Mouse (Mus musculus) lung, adult 18-20 months (tissue): Measurements from ENCODE around the gene Shc4.

Experiments
- DNase-seq, 2 experiments: peaks; one replicate each; pipeline ENCODE4 v3.0.0; 2022; ENCODE audit warnings: mixed read lengths in 2 of 2

The Shc4 gene

GRCm38 (mm10) chr2:125630010-125630409 is 93.9 kb downstream of the Shc4 start:
- no peak for DNase-seq

- DNase-seq = no peak
Measured at GRCm38 (mm10) chr2:125628487-125628886, 95.5 kb downstream of the Shc4 start.

GRCm38 (mm10) chr2:125626536-125626935 is 97.4 kb downstream of the Shc4 start:
- no peak for DNase-seq

GRCm38 (mm10) chr2:125624837-125625351 is 99.1 kb downstream of the Shc4 start, which contains the start of gene Cep152:
Gene Cep152, minus strand, starts transcription at chr2:125625113.
- DNase-seq = peak; percentile 98 to 99

- DNase-seq = no peak
Measured at GRCm38 (mm10) chr2:125624127-125624685, 99.7 kb downstream of the Shc4 start.

- no peak for DNase-seq
Measured at GRCm38 (mm10) chr2:125623211-125623610, 100.7 kb downstream of the Shc4 start.

GRCm38 (mm10) chr2:125620213-125620907 is 103.6 kb downstream of the Shc4 start:
- no peak for DNase-seq

GRCm38 (mm10) chr2:125615858-125616424 is 108.0 kb downstream of the Shc4 start:
- DNase-seq = no peak

- DNase-seq = no peak
Measured at GRCm38 (mm10) chr2:125615440-125615839, 108.5 kb downstream of the Shc4 start.

- DNase-seq = peak; percentile 40 to 59
Measured at GRCm38 (mm10) chr2:125606220-125606845, 117.6 kb downstream of the Shc4 start.

GRCm38 (mm10) chr2:125604646-125605045 is 119.3 kb downstream of the Shc4 start:
- peak; percentile 56 to 65 for DNase-seq

GRCm38 (mm10) chr2:125602970-125603369 is 121.0 kb downstream of the Shc4 start:
- DNase-seq = no peak

GRCm38 (mm10) chr2:125598958-125599357 is 125.0 kb downstream of the Shc4 start:
- DNase-seq = no peak

GRCm38 (mm10) chr2:125598251-125598650 is 125.7 kb downstream of the Shc4 start:
- peak in 1 of 2 experiments; percentile 41 for DNase-seq

- DNase-seq = no peak
Measured at GRCm38 (mm10) chr2:125594786-125595185, 129.2 kb downstream of the Shc4 start.

- DNase-seq = no peak
Measured at GRCm38 (mm10) chr2:125594072-125594471, 129.9 kb downstream of the Shc4 start.

GRCm38 (mm10) chr2:125591895-125592294 is 132.1 kb downstream of the Shc4 start:
- DNase-seq = no peak

- DNase-seq = no peak
Measured at GRCm38 (mm10) chr2:125589287-125589686, 134.7 kb downstream of the Shc4 start.

- DNase-seq = no peak
Measured at GRCm38 (mm10) chr2:125581081-125581480, 142.9 kb downstream of the Shc4 start.

GRCm38 (mm10) chr2:125577670-125578069 is 146.3 kb downstream of the Shc4 start:
- no peak for DNase-seq
